Mouse (Mus musculus): ENCODE measurements around the gene Nfkb2. TPM values are rescaled to one million over a fixed set of nuclear protein-coding genes. Genes with fewer than 3 reads are reported as not detected.

Nfkb2 gene
- polyA plus RNA-seq, 1 experiment, result 5.5 TPM

- Histone ChIP-seq H3K4me1 (ENCODE audit: control insufficient read depth) (peaks cover 44% of the 10 kb centered on the region), H3K27me3 (ENCODE audit: control insufficient read depth) (peaks cover 8% of the 10 kb centered on the region), H3K4me3 (replicated peaks) (no peak overlapping the region), H3K36me3 (ENCODE audit: control insufficient read depth) (peaks cover 33% of the 10 kb centered on the region), H3K9me3 (ENCODE audit: control insufficient read depth, low read length) (no peaks in the 10 kb centered on the region)
- TF ChIP-seq GATA1 (IDR thresholded peaks at IDR 0.05; ENCODE audit: low read length) (no peak), TAL1 (IDR thresholded peaks at IDR 0.05; ENCODE audit: low read length) (no peak)
These were observed 28.7 kb downstream of the Nfkb2 start for GRCm38 (mm10) chr19:46332721-46333339.

GRCm38 (mm10) chr19:46333906-46334305 lies 29.8 kb downstream of the Nfkb2 start:
- Histone ChIP-seq H3K4me3 (replicated peaks) (no peak overlapping the region), H3K36me3 (ENCODE audit: control insufficient read depth) (peaks cover 33% of the 10 kb centered on the region), H3K27me3 (ENCODE audit: control insufficient read depth) (peaks cover 6% of the 10 kb centered on the region), H3K9me3 (ENCODE audit: control insufficient read depth, low read length) (no peaks in the 10 kb centered on the region), H3K4me1 (ENCODE audit: control insufficient read depth) (peaks cover 43% of the 10 kb centered on the region)
- no peak for TF ChIP-seq GATA1 (IDR thresholded peaks at IDR 0.05; ENCODE audit: low read length)

GRCm38 (mm10) chr19:46337719-46338330 lies 33.7 kb downstream of the Nfkb2 start:
- Histone ChIP-seq H3K36me3 (ENCODE audit: control insufficient read depth) (peaks cover 7% of the 10 kb centered on the region), H3K4me3 (replicated peaks) (peak overlapping the region; percentile 71), H3K4me1 (ENCODE audit: control insufficient read depth) (peaks cover 39% of the 10 kb centered on the region), H3K27me3 (ENCODE audit: control insufficient read depth) (no peaks in the 10 kb centered on the region; the same call in 1 of the 2 replicates), H3K9me3 (ENCODE audit: control insufficient read depth, low read length) (no peaks in the 10 kb centered on the region)
- TF ChIP-seq GATA1 (IDR thresholded peaks at IDR 0.05; ENCODE audit: low read length) (no peak), TAL1 (IDR thresholded peaks at IDR 0.05; ENCODE audit: low read length) (no peak)

- Histone ChIP-seq H3K36me3 (ENCODE audit: control insufficient read depth) (peaks cover 7% of the 10 kb centered on the region), H3K9me3 (ENCODE audit: control insufficient read depth, low read length) (no peaks in the 10 kb centered on the region), H3K27me3 (ENCODE audit: control insufficient read depth) (peaks cover 2% of the 10 kb centered on the region), H3K4me1 (ENCODE audit: control insufficient read depth) (peaks cover 39% of the 10 kb centered on the region), H3K4me3 (replicated peaks) (peak within 1 kb of the TSS; percentile 71)
- TF ChIP-seq TAL1 (IDR thresholded peaks at IDR 0.05; ENCODE audit: low read length) (no peak), GATA1 (IDR thresholded peaks at IDR 0.05; ENCODE audit: low read length) (peak; percentile 69)
These were observed 34.3 kb downstream of the Nfkb2 start, which contains the start of gene Cuedc2 for GRCm38 (mm10) chr19:46338331-46338936. TSS of gene Cuedc2 (minus strand) at chr19:46338702.

GRCm38 (mm10) chr19:46338942-46339286 lies 34.8 kb downstream of the Nfkb2 start:
- H3K4me3 ChIP-seq (replicated peaks), result peak overlapping the region; percentile 71
- H3K4me1 ChIP-seq (ENCODE audit: control insufficient read depth), result peaks cover 41% of the 10 kb centered on the region
- TF ChIP-seq TAL1 (IDR thresholded peaks at IDR 0.05; ENCODE audit: low read length), result no peak
- TF ChIP-seq GATA1 (IDR thresholded peaks at IDR 0.05; ENCODE audit: low read length), result no peak
- H3K9me3 ChIP-seq (ENCODE audit: control insufficient read depth, low read length), result no peaks in the 10 kb centered on the region
- peaks cover 7% of the 10 kb centered on the region for H3K27me3 ChIP-seq (ENCODE audit: control insufficient read depth)
- peaks cover 7% of the 10 kb centered on the region for H3K36me3 ChIP-seq (ENCODE audit: control insufficient read depth)

GRCm38 (mm10) chr19:46339287-46339971 lies 35.3 kb downstream of the Nfkb2 start:
- TF ChIP-seq TAL1 (IDR thresholded peaks at IDR 0.05; ENCODE audit: low read length), result no peak
- TF ChIP-seq GATA1 (IDR thresholded peaks at IDR 0.05; ENCODE audit: low read length), result no peak
- H3K36me3 ChIP-seq (ENCODE audit: control insufficient read depth), result peaks cover 7% of the 10 kb centered on the region

GRCm38 (mm10) chr19:46344710-46345419 lies 40.7 kb downstream of the Nfkb2 start:
- peaks cover 15% of the 10 kb centered on the region for H3K4me1 ChIP-seq (ENCODE audit: control insufficient read depth)

More at GRCm38 (mm10) chr19:46339287-46339971, 35.3 kb downstream of the Nfkb2 start:
- peaks cover 10% of the 10 kb centered on the region for H3K27me3 ChIP-seq (ENCODE audit: control insufficient read depth)
- H3K4me3 ChIP-seq (replicated peaks), result peak overlapping the region; percentile 71
- peaks cover 41% of the 10 kb centered on the region for H3K4me1 ChIP-seq (ENCODE audit: control insufficient read depth)
- no peaks in the 10 kb centered on the region for H3K9me3 ChIP-seq (ENCODE audit: control insufficient read depth, low read length)

GRCm38 (mm10) chr19:46347146-46347545 lies 43.0 kb downstream of the Nfkb2 start:
- TF ChIP-seq GATA1 (IDR thresholded peaks at IDR 0.05; ENCODE audit: low read length) (no peak), TAL1 (IDR thresholded peaks at IDR 0.05; ENCODE audit: low read length) (no peak)
- H3K4me1 ChIP-seq (ENCODE audit: control insufficient read depth), result peaks cover 11% of the 10 kb centered on the region
- peaks cover 83% of the 10 kb centered on the region for H3K27me3 ChIP-seq (ENCODE audit: control insufficient read depth)
- H3K9me3 ChIP-seq (ENCODE audit: control insufficient read depth, low read length), result peaks cover 7% of the 10 kb centered on the region; the same call in 1 of the 2 replicates
- H3K36me3 ChIP-seq (ENCODE audit: control insufficient read depth), result no peaks in the 10 kb centered on the region
- no peak overlapping the region for H3K4me3 ChIP-seq (replicated peaks)

More at GRCm38 (mm10) chr19:46344710-46345419, 40.7 kb downstream of the Nfkb2 start:
- no peak for TF ChIP-seq GATA1 (IDR thresholded peaks at IDR 0.05; ENCODE audit: low read length)
- no peak for TF ChIP-seq TAL1 (IDR thresholded peaks at IDR 0.05; ENCODE audit: low read length)
- Histone ChIP-seq H3K9me3 (ENCODE audit: control insufficient read depth, low read length) (peaks cover 7% of the 10 kb centered on the region; the same call in 1 of the 2 replicates), H3K27me3 (ENCODE audit: control insufficient read depth) (peaks cover 60% of the 10 kb centered on the region), H3K4me3 (replicated peaks) (no peak overlapping the region), H3K36me3 (ENCODE audit: control insufficient read depth) (no peaks in the 10 kb centered on the region)

All from erythroblast, embryonic 14.5 days (primary cell).